Mouse (Mus musculus) midbrain, embryonic 15.5 days (tissue): ENCODE measurements at regions not wholly inside any gene's neighbourhood (a gene's known extent, or its start where the extent isn't known, plus 50 kb on each side); places are given as distances from the start of the nearest gene placed in this dataset.

Source experiments
- ATAC-seq: fragments of 200-750 bp; cut with Nextera tagmentation; replicated peaks from 2 replicates; pipeline ENCODE4 v1.8.0; 2017; ENCODE audit warnings: moderate TSS enrichment
- H3K27ac ChIP-seq: fragments of 300-500 bp; sonication (generic); 2 replicates; pipeline ENCODE4 v1.5.1; 2015; ENCODE audit warnings: mild to moderate bottlenecking, inconsistent platforms
- H3K27me3 ChIP-seq: fragments of 300-500 bp; sonication (generic); replicated peaks from 2 replicates; pipeline ENCODE4 v1.6.1; 2015; ENCODE audit warnings: inconsistent platforms
- H3K36me3 ChIP-seq: fragments of 300-500 bp; sonication (generic); replicated peaks from 2 replicates; pipeline ENCODE4 v1.6.1; 2015; ENCODE audit warnings: inconsistent platforms
- H3K4me1 ChIP-seq: fragments of 300-500 bp; sonication (generic); 2 replicates; pipeline ENCODE4 v1.6.1; 2015; ENCODE audit warnings: inconsistent platforms
- H3K4me2 ChIP-seq: fragments of 300-500 bp; sonication (generic); 2 replicates; pipeline ENCODE4 v1.6.1; 2015; ENCODE audit warnings: inconsistent platforms, mild to moderate bottlenecking, moderate library complexity
- H3K4me3 ChIP-seq: fragments of 300-500 bp; sonication (generic); 2 replicates; pipeline ENCODE4 v1.5.1; 2015; ENCODE audit warnings: mild to moderate bottlenecking, inconsistent platforms
- H3K9ac ChIP-seq: fragments of 300-500 bp; sonication (generic); 2 replicates; pipeline ENCODE4 v1.6.1; 2015; ENCODE audit warnings: mild to moderate bottlenecking, inconsistent platforms
- H3K9me3 ChIP-seq: fragments of 300-500 bp; sonication (generic); 2 replicates; pipeline ENCODE4 v1.6.1; 2016; ENCODE audit warnings: inconsistent platforms
- WGBS: fragments of 180-500 bp; shearing (Covaris S2); methylation state at CpG from one replicate; pipeline ENCODE4 v1.1.7; 2015; ENCODE audit warnings: mixed read lengths; 5-methylcytosine and 5-hydroxymethylcytosine counted together

DNA sequence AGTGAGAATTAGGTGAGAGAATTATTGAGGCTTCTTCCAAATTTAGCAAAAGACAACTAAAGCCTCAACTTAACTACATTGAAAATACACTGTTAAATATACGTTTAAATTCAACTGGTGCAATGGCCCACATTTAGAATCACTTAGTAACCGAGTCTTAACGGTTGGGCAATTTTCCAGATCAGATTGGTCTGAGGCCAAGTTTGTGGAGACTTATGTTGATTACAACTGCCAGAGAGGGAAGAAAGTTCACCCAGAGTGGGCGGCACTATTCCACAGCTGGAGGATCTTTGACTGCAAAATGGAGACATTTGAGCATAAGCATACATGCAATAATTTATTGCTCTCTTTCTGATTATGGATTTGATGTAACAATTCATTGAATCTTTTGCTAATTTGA lies 146.5 kb upstream of the Tprg start:
- 76% methylated on average over 4 of the region's 4 CpGs for WGBS
- H3K4me1 ChIP-seq, result no peaks in the 10 kb centered on the region
- H3K27ac ChIP-seq, result no peak overlapping the region
- no peaks in the 10 kb centered on the region for H3K27me3 ChIP-seq
- H3K36me3 ChIP-seq, result no peaks in the 10 kb centered on the region
- H3K4me3 ChIP-seq, result no peak overlapping the region
- no peak for ATAC-seq
- H3K9me3 ChIP-seq, result no peaks in the 10 kb centered on the region
- no peak overlapping the region for H3K4me2 ChIP-seq
- H3K9ac ChIP-seq, result no peak overlapping the region

DNA sequence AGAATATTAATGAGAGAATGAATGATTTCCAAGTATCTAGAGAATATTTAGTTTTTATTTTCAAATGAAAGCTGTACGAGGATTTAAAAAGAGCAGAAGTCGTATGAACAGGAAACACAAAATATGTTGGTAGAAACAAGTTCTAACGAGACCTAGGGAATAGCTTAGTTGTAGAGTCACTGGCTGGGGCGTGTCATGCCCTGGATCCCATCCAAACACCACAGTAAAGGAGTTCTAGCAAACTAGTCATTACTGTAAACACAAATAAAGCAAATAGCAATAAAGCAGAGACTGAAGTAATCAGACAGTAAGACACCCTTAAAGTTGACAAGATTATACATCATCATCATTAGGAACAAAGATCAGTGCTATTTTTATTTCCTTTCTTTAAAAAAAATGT lies 139.1 kb upstream of the Tprg start:
- H3K9me3 ChIP-seq, result no peaks in the 10 kb centered on the region
- no peak overlapping the region for H3K27ac ChIP-seq
- H3K9ac ChIP-seq, result no peak overlapping the region
- 84% methylated on average over 4 of the region's 4 CpGs for WGBS
- no peak overlapping the region for H3K4me2 ChIP-seq
- H3K27me3 ChIP-seq, result no peaks in the 10 kb centered on the region
- no peaks in the 10 kb centered on the region for H3K36me3 ChIP-seq
- H3K4me1 ChIP-seq, result no peaks in the 10 kb centered on the region
- H3K4me3 ChIP-seq, result no peak overlapping the region
- ATAC-seq, result no peak

DNA sequence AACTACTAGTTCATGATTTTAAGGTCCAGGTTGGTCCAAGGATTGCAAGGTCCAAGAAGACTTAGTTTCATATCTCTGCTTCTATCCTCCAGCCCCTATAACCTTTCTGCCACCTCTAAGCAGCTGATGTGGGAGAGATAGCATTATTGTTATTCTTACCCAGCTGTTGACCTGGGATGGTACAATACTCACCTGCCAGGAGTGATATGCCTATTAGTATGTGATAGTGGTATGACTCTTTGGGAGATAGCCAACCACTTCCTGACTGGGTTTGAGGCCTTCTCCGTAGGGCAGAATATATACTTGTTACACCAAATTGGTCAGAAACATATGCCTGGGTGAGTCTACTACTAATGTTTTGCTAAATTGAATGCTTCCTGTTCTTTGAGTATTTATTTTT lies 137.4 kb upstream of the Tprg start:
- H3K9me3 ChIP-seq, result no peaks in the 10 kb centered on the region
- no peak overlapping the region for H3K4me3 ChIP-seq
- H3K4me1 ChIP-seq, result no peaks in the 10 kb centered on the region
- ATAC-seq, result no peak
- 85% methylated on average over 1 of the region's 1 CpGs for WGBS
- no peaks in the 10 kb centered on the region for H3K36me3 ChIP-seq
- H3K9ac ChIP-seq, result no peak overlapping the region
- no peak overlapping the region for H3K27ac ChIP-seq
- no peak overlapping the region for H3K4me2 ChIP-seq
- no peaks in the 10 kb centered on the region for H3K27me3 ChIP-seq

DNA sequence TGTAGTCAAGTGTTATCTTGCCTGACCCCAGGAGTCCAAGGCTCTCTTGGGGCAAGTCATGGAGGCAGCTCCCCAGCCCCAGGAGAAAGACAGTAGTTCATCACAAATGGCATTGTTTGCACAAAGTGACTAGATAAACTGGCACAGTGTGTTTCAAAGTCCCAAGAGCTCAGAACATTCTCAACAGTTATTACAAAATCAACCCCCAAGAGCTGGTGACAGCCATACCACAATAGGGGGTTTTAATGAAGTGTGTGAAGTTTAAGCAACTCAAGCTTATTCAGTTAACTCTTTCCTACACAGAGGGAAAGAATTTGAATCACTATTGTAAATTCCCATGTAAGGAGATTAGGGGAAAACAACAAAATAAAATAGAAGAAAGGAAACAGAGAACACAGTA lies 109.7 kb upstream of the Tprg start:
- Histone ChIP-seq H3K9ac (no peak overlapping the region), H3K4me3 (no peak overlapping the region), H3K27me3 (no peaks in the 10 kb centered on the region), H3K4me2 (no peak overlapping the region), H3K4me1 (no peaks in the 10 kb centered on the region), H3K9me3 (no peaks in the 10 kb centered on the region), H3K27ac (no peak overlapping the region), H3K36me3 (no peaks in the 10 kb centered on the region)
- ATAC-seq, result no peak

DNA sequence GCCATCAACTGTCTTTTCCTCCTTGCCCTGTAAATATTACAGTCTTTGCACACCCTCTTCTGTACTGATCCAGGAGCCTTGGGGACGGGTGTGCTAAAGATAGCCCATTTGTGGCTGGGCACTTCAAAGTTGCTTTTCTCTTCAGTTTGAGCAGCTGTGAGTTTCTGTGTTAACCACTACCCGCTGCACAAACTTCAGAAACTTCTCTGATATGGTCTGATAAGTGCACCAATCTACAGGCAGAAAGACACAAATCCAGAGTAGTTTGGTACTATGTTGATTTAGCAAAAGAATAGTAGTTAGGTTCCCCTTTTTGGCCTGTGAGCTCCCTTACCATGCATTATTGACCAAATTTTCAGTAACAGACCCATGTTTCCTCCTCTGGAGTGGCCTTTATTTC lies 108.6 kb upstream of the Tprg start:
- H3K27ac ChIP-seq, result no peak overlapping the region
- WGBS, result 81% methylated on average over 2 of the region's 2 CpGs
- ATAC-seq, result no peak

DNA sequence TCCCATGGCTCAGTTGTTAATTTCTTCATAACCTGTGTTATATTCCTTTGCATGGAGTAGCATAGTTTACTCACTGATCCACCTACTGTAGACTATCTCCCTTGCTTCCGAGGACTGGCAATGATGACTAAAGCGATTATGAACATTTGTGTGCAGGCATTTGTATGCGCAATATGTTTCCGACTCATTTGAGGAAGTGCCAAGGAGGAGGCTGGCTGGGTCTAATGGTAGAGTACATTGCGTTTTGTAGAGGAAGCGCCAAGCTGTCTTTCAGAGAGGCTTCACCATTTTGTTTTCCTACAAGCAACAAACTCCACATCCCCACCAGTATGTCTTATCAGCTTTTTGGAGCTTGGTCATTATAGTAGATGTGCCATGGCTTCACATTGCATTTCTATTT lies 104.7 kb upstream of the Tprg start:
- WGBS, result 93% methylated on average over 6 of the region's 6 CpGs
- no peak for ATAC-seq
- H3K27ac ChIP-seq, result no peak overlapping the region
- H3K9me3 ChIP-seq, result no peaks in the 10 kb centered on the region
- H3K4me3 ChIP-seq, result no peak overlapping the region
- H3K27me3 ChIP-seq, result no peaks in the 10 kb centered on the region
- H3K9ac ChIP-seq, result no peak overlapping the region
- no peaks in the 10 kb centered on the region for H3K36me3 ChIP-seq
- no peaks in the 10 kb centered on the region for H3K4me1 ChIP-seq
- H3K4me2 ChIP-seq, result no peak overlapping the region

More for the DNA sequence above, 108.6 kb upstream of the Tprg start:
- Histone ChIP-seq H3K4me3 (no peak overlapping the region), H3K4me2 (no peak overlapping the region), H3K4me1 (no peaks in the 10 kb centered on the region), H3K9ac (no peak overlapping the region), H3K9me3 (no peaks in the 10 kb centered on the region), H3K27me3 (no peaks in the 10 kb centered on the region), H3K36me3 (no peaks in the 10 kb centered on the region)

DNA sequence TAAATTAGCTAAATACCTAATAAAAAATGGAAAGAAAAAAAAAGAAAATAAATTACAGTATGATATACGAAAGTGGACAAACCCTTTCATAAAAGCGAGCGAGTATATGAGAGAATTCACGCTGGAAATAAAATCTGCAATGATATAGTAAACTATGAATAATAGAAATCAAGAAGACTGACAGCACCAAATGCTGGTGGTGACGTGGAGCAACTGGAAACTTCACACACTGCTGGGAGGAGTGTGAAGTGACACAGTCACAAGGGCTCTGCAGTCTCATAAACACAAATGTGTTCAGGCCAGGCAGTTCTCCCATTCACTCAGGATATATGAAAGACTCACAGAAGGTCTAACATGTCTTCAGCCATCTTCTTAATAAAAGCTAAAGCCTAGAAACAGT lies 89.5 kb upstream of the Tprg start:
- Histone ChIP-seq H3K9ac (no peak overlapping the region), H3K4me3 (no peak overlapping the region), H3K4me2 (no peak overlapping the region), H3K27me3 (no peaks in the 10 kb centered on the region), H3K36me3 (no peaks in the 10 kb centered on the region), H3K9me3 (no peaks in the 10 kb centered on the region), H3K4me1 (no peaks in the 10 kb centered on the region), H3K27ac (no peak overlapping the region)
- ATAC-seq, result no peak
- 94% methylated on average over 5 of the region's 5 CpGs for WGBS

DNA sequence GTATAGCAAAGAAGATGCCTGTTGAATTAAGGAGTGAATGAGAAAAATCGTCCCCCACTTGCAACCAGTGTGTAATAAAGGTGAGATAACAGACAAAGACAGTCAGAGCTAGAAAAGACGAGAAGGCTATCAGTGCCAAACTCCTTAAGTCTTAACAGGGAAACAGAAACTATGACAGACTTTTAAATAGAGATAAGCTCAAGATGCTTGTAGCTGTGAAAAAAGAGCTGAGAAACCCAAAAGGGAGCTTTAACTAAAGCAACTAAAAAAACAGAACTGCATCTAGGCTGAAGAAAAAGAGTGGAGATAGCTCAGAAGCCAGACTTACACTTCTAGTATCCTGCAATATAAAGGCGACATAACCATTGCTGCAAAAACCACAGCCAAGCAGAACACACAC lies 87.8 kb upstream of the Tprg start:
- Histone ChIP-seq H3K4me3 (no peak overlapping the region), H3K27ac (no peak overlapping the region), H3K4me1 (no peaks in the 10 kb centered on the region), H3K9ac (no peak overlapping the region), H3K4me2 (no peak overlapping the region), H3K9me3 (no peaks in the 10 kb centered on the region), H3K36me3 (no peaks in the 10 kb centered on the region), H3K27me3 (no peaks in the 10 kb centered on the region)
- WGBS, result 64% methylated on average over 3 of the region's 3 CpGs
- ATAC-seq, result no peak

DNA sequence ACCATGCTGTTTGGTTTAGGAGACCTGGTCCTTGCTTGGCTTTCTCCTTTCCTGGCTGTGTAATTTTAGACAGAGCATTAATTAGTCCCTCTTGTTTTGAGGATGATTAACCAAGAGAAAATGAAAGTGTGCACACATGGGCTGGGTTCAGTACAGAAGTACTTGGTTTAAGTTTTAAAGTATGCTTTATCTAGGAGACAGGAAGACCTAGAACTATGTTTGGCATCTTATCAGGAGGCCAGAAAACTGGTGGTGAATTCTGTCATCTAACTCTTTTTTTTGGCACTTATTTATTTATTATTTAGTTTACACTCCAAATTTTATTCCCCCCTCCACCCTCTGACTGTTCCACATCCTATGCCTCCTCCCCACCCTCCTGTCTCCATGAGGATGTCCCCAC lies 86.6 kb upstream of the Tprg start:
- ATAC-seq, result no peak
- H3K4me3 ChIP-seq, result no peak overlapping the region

DNA sequence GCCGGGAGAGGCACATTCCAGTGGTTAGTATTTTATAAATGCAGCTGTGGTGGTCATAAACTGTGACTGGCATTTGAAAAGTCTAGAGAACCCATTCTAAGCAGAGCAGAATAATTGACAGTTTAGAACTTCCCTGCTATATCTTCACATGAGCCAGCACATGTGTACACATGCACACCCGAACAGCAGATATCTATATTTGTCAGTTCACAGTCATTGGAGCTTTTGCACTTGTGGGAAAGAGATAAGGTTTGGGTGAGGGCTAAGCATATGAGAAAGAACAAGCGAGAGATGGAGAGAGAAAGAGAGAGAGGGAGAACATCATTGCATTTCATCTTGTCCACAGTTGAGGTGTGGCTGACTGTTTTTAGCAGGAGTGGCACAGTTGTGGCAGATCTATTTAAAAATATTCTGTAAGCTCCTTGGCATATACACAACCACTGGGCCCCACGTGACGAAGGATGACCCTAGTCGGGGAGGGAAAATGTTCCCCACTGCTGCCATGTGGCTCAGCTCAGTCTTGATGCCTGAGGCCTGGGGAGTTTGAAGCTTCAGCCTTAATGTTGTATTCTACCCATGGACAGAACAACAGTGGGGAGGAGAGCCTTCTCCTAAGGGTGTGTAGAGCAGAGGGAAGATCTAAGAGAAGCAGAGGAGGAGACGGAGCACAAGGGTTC lies 85.4 kb upstream of the Tprg start:
- no peak overlapping the region for H3K27ac ChIP-seq
- no peak for ATAC-seq
- H3K4me2 ChIP-seq, result no peak overlapping the region
- no peaks in the 10 kb centered on the region for H3K36me3 ChIP-seq
- no peaks in the 10 kb centered on the region for H3K4me1 ChIP-seq
- H3K9me3 ChIP-seq, result no peaks in the 10 kb centered on the region
- H3K4me3 ChIP-seq, result no peak overlapping the region
- no peaks in the 10 kb centered on the region for H3K27me3 ChIP-seq
- no peak overlapping the region for H3K9ac ChIP-seq
- 85% methylated on average over 7 of the region's 7 CpGs for WGBS

More for the DNA sequence above, 86.6 kb upstream of the Tprg start:
- no peaks in the 10 kb centered on the region for H3K36me3 ChIP-seq
- no peak overlapping the region for H3K9ac ChIP-seq
- H3K9me3 ChIP-seq, result no peaks in the 10 kb centered on the region
- no peaks in the 10 kb centered on the region for H3K4me1 ChIP-seq
- no peak overlapping the region for H3K4me2 ChIP-seq
- no peak overlapping the region for H3K27ac ChIP-seq
- H3K27me3 ChIP-seq, result no peaks in the 10 kb centered on the region

DNA sequence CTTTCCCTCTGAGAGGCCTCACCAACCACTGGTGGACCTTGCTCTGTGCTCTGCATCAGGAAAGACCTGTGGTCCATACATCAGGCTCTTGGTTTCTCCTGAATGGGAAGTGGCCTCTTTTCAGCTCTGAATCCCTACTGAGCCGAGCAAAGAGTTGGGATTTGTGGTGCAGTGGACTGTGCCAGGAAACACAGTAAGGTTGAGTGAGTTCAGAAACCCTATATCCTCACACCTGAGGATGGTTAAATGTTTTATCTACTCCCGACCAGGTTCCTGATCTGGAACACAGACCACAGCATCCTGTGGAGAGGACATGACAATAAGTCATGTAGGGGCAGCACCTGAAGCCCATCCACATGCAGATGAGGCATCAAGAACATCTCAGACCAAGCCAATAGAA lies 73.4 kb upstream of the Tprg start:
- H3K9me3 ChIP-seq, result no peaks in the 10 kb centered on the region
- H3K27ac ChIP-seq, result no peak overlapping the region
- no peak for ATAC-seq
- no peaks in the 10 kb centered on the region for H3K36me3 ChIP-seq
- 58% methylated on average over 2 of the region's 2 CpGs for WGBS
- H3K4me1 ChIP-seq, result no peaks in the 10 kb centered on the region
- no peak overlapping the region for H3K9ac ChIP-seq
- no peak overlapping the region for H3K4me3 ChIP-seq
- no peaks in the 10 kb centered on the region for H3K27me3 ChIP-seq
- no peak overlapping the region for H3K4me2 ChIP-seq

DNA sequence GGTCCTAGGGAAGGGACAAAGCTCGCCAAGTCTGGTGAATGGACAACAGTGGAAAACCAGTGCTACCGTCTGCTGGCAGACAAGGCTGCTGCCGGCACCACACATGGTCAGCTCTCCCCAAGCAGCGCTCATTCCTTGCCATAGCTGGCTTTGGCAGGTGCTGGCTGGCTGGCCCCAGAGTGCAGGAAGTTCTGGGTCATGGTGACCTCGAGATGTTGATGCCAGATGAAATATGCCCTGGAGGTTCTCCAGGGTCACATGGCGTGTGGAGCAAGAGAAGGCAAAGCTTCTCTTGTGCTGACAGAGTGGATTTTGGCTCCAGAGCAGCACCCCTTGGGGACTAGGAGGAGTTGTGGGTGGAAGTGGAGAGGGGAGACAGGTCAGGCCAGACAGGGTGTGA lies 66.1 kb upstream of the Tprg start:
- Histone ChIP-seq H3K27me3 (no peaks in the 10 kb centered on the region), H3K27ac (no peak overlapping the region), H3K9me3 (no peaks in the 10 kb centered on the region), H3K4me1 (no peaks in the 10 kb centered on the region), H3K4me3 (no peak overlapping the region), H3K4me2 (no peak overlapping the region), H3K9ac (no peak overlapping the region), H3K36me3 (no peaks in the 10 kb centered on the region)
- no peak for ATAC-seq
- WGBS, result 85% methylated on average over 6 of the region's 6 CpGs

DNA sequence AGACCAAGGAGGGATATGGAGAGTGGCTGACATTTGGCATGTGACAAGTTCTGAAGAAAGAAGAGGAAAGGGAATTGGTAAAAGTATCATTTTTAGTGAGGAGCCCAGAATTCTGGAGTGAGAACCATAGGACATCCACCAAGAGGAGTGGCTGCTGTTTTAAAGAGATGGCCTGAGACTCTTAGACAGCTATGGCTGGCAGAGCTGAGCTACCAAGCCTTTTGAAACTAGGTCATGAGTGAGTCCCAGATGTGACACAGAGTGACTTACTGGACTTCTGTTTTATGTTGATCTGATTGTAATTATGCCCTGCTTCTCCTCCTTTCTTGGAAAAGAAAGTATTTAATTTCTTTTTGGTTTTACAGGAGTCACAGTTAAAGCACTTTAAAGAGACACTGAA lies 61.8 kb upstream of the Tprg start:
- no peak for ATAC-seq
- Histone ChIP-seq H3K4me1 (no peaks in the 10 kb centered on the region), H3K36me3 (no peaks in the 10 kb centered on the region), H3K27me3 (no peaks in the 10 kb centered on the region), H3K27ac (no peak overlapping the region), H3K4me2 (no peak overlapping the region), H3K4me3 (no peak overlapping the region), H3K9ac (no peak overlapping the region), H3K9me3 (no peaks in the 10 kb centered on the region)
